Mouse (Mus musculus): ENCODE results near the gene Inpp5e. TPM values are rescaled to one million over a fixed set of nuclear protein-coding genes. Genes with fewer than 3 reads are reported as not detected.

Gene Inpp5e
- 12.7 and 22.3 TPM in 2 replicates for polyA plus RNA-seq (2012; rRNA removed)

GRCm38 (mm10) chr2:26408515-26409356 is at the start of gene Inpp5e:
Gene Inpp5e (minus strand): TSS chr2:26409203.
- peak; percentile 84 for DNase-seq (ENCODE audit: low read depth, low spot score)
- under 1% methylated on average over 57 of the region's 57 CpGs for WGBS

GRCm38 (mm10) chr2:26458402-26459124 is 49.6 kb upstream of the Inpp5e start:
- 21% methylated on average over 7 of the region's 7 CpGs for WGBS

GRCm38 (mm10) chr2:26449121-26450060 is 40.4 kb upstream of the Inpp5e start:
- DNase-seq (ENCODE audit: low read depth, low spot score): no peak
- 23% methylated on average over 5 of the region's 5 CpGs for WGBS

More at GRCm38 (mm10) chr2:26458402-26459124, 49.6 kb upstream of the Inpp5e start:
- no peak for DNase-seq (ENCODE audit: low read depth, low spot score)

GRCm38 (mm10) chr2:26447451-26447850 is 38.4 kb upstream of the Inpp5e start:
- WGBS: 48% methylated on average over 1 of the region's 1 CpGs
- no peak for DNase-seq (ENCODE audit: low read depth, low spot score)

GRCm38 (mm10) chr2:26446671-26447070 is 37.7 kb upstream of the Inpp5e start:
- 62% methylated on average over 4 of the region's 4 CpGs for WGBS
- no peak for DNase-seq (ENCODE audit: low read depth, low spot score)

- DNase-seq (ENCODE audit: low read depth, low spot score): peak; percentile 60
- WGBS: under 1% methylated on average over 44 of the region's 44 CpGs
Measured at GRCm38 (mm10) chr2:26445666-26446445, 36.9 kb upstream of the Inpp5e start.

GRCm38 (mm10) chr2:26444946-26445665 is 36.1 kb upstream of the Inpp5e start, which contains the start of gene Sec16a:
Gene Sec16a (minus strand): TSS chr2:26445216.
- peak; percentile 100 for DNase-seq (ENCODE audit: low read depth, low spot score)
- whole genome bisulfite sequencing: under 1% methylated on average over 61 of the region's 61 CpGs

GRCm38 (mm10) chr2:26444368-26444767 is 35.4 kb upstream of the Inpp5e start:
- no peak for DNase-seq (ENCODE audit: low read depth, low spot score)
- WGBS: 1% methylated on average over 15 of the region's 15 CpGs

- WGBS: 21% methylated on average over 3 of the region's 3 CpGs
- DNase-seq (ENCODE audit: low read depth, low spot score): no peak
Measured at GRCm38 (mm10) chr2:26443876-26444275, 34.9 kb upstream of the Inpp5e start.

- 95% methylated on average over 1 of the region's 1 CpGs for WGBS
- DNase-seq (ENCODE audit: low read depth, low spot score): no peak
Measured at GRCm38 (mm10) chr2:26442843-26443242, 33.8 kb upstream of the Inpp5e start.

GRCm38 (mm10) chr2:26441688-26442087 is 32.7 kb upstream of the Inpp5e start:
- 38% methylated on average over 5 of the region's 5 CpGs for WGBS
- no peak for DNase-seq (ENCODE audit: low read depth, low spot score)

- WGBS: 91% methylated on average over 4 of the region's 4 CpGs
- DNase-seq (ENCODE audit: low read depth, low spot score): no peak
Measured at GRCm38 (mm10) chr2:26441261-26441660, 32.3 kb upstream of the Inpp5e start.

- no peak for DNase-seq (ENCODE audit: low read depth, low spot score)
- 86% methylated on average over 6 of the region's 6 CpGs for WGBS
Measured at GRCm38 (mm10) chr2:26439671-26440070, 30.7 kb upstream of the Inpp5e start.

- WGBS: 83% methylated on average over 7 of the region's 7 CpGs
- no peak for DNase-seq (ENCODE audit: low read depth, low spot score)
Measured at GRCm38 (mm10) chr2:26438373-26438772, 29.4 kb upstream of the Inpp5e start.

GRCm38 (mm10) chr2:26437221-26437620 is 28.2 kb upstream of the Inpp5e start:
- 61% methylated on average over 4 of the region's 4 CpGs for WGBS
- DNase-seq (ENCODE audit: low read depth, low spot score): no peak

GRCm38 (mm10) chr2:26434791-26435572 is 26.0 kb upstream of the Inpp5e start:
- no peak for DNase-seq (ENCODE audit: low read depth, low spot score)
- 87% methylated on average over 7 of the region's 7 CpGs for WGBS

GRCm38 (mm10) chr2:26429851-26430250 is 20.8 kb upstream of the Inpp5e start:
- 95% methylated on average over 5 of the region's 5 CpGs for WGBS
- DNase-seq (ENCODE audit: low read depth, low spot score): no peak
